Mouse (Mus musculus) large intestine, adult 2 months (tissue): Measurements from ENCODE around the gene Stmnd1. TPM values are rescaled to one million over a fixed set of nuclear protein-coding genes. Genes with fewer than 3 reads are reported as not detected.
A peak's percentile ranks its signal among the peaks of the same experiment; 100 is the strongest.
"Not testable (repeated sequence)": the region's sequence is repeated elsewhere in the genome, so short reads cannot be mapped to it uniquely, and the experiment has no call there.

ENCODE experiments used
- DNase-seq: peaks from one replicate; pipeline ENCODE4 v3.0.0-alpha.2; 2012; ENCODE audit warnings: low read depth, low spot score
- WGBS: fragments of 180-500 bp; shearing (Covaris S2); methylation state at CpG from one replicate; pipeline ENCODE4 v1.1.7; 2018; 5-methylcytosine and 5-hydroxymethylcytosine counted together
- polyA plus RNA-seq: library from polyadenylated mRNA; depleted of rRNA; stranded (reverse); fragments of >200 nt; gene quantifications from 2 replicates; pipeline ENCODE4 v1.2.3, GENCODE M21; 2012; rRNA removed

Gene Stmnd1
- 0.08 and 0.27 TPM in 2 replicates for polyA plus RNA-seq

DNA sequence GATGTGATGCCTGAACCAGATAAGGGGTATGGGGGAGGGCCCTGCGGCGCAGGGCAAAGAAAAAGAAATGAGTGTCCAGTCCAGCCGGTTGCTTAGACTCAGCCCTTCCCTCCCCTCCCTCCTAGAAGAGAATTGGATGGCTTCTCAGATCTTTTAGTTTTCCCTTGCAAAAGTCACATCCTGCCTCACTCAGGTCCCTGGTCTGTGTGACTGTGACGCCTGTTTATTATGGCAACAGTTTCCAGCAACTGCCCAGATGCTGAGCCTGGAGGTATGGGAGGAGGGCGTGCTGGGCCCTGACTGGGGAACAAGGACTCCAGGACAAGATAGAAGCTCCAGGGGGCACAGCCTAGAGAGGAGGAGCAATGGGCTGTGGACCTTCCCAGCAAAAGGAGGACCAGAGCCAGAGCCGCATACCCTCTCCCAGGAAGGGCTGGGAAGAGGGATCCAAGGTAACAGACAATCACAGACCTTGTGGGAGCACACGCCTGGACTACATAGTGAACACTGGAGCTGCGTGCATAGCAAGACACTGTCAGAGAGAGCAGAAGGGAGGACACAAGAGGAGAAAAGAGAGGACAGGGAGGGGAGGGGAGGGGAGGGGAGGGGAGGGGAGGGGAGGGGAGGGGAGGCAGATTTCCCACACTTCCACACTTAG, at the start of gene Stmnd1:
TSS of gene Stmnd1 (plus strand) at position 269 of the 658 bp plus-strand sequence.
- WGBS, result 42% methylated on average over 7 of the region's 8 CpGs
- DNase-seq, result no peak

DNA sequence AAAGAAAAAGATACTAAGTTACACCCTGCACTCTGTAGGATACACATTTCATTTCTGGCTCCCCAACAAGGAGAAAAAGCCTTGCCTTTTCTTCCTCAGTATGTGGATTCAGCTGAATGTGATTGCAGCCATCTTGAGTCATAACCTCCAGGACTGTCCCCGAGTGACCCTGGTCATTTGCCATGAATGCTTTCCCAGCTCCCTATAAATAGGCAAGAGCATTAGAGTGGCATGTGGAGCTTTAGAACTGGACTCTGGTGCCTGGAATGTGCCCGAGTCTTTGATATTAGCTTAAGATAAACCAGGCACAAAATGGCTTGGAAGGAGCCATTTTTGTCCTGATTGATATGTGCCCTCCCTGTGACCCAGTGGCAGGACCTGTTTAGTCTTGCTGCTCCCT, 46.6 kb upstream of the Stmnd1 start:
- no peak for DNase-seq
- 57% methylated on average over 2 of the region's 2 CpGs for WGBS

DNA sequence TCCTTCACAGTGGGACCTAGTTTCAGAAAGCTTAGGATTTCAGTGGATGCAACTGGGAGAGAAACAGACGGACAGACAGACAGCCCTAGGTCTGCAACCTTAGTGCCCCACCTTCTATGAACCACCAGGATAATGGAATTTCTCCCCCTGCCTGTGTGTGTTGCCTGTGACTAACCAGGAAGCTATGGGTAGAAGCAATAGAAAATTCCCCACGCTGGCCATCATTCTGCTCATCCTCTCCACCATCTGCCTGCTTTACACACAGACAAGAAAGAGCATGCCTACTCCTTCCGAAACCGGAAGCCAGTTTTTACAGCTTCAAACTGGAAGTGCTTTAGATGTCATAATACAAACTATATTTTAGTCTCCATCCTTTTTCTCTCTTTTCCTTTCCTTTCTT, 46.0 kb upstream of the Stmnd1 start:
- WGBS, result 78% methylated on average over 4 of the region's 4 CpGs
- DNase-seq, result no peak

DNA sequence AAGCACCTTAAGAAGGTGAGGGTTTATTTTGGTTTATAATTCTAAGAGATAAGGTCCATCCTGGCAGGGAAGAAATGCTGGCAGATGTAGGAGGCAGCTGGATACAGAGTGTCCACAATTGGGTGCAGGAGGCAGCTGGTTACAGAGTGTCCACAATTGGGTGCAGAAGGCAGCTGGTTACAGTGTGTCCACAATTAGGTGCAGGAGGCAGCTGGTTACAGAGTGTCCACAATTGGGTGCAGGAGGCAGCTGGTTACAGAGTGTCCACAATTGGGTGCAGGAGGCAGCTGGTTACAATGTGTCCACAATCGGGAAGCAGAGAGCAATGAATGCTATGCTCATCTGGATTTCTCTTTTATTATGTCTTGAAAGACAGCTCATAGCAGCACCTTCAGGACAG, 44.8 kb upstream of the Stmnd1 start:
- WGBS, result 81% methylated on average over 1 of the region's 1 CpGs
- DNase-seq, result not testable (repeated sequence)

DNA sequence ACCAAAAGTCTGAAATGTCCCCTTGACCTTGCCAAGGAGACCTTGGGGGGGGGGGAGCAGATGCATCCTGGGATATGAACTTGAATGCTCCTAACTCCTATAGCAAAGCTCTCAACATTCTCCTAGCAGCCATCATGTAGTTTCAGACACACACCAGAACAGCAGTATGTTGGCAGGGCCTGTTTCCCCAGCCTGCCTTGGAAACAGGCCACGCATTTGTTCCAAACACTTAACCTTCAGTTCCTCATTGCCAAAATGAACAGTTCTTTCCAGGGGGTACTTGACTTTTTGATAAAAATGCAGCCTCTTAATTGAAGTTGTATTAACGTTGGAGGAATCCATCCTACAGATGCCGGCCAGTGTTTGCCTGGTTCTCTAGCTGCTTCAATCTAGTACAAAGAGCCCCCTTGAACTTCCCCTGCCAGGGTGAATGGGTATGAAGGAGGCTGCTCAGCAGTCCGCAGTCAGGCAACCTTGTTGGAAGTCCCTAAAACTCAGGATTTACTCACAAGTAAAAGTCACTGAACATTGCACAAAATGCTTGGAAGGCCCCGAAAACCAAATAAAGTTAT, 41.9 kb upstream of the Stmnd1 start:
- WGBS, result 76% methylated on average over 5 of the region's 5 CpGs
- no peak for DNase-seq

DNA sequence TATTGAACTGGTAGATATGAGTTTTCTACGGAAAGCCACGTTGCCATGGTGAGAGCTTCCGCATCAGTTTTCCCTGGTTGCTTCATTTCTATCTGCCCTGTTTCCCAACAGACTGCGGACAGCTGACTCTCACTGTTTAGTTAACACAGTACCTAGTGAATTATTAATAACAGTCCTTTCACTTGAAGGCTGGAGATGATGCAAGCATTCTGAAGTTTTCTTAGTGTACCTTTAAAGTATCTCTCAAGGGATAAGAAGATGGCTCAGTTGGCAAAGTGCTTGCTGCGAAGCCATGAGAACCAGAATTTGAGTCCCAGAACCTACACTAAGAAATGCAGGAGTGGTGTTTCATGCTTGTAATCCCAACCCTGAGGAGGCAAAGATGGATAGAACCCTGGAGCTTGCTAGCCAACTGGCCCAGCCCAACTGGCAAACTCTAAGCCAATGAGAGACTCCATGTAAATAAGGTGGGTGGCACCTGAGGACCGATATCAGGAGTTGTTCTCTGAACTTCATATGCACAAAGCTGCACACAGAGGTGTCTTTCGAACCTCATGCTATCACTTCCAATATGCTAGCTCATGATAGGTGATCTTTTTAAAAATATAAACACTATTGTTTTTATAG, 35.7 kb upstream of the Stmnd1 start:
- DNase-seq, result no peak
- 54% methylated on average over 7 of the region's 7 CpGs for WGBS

DNA sequence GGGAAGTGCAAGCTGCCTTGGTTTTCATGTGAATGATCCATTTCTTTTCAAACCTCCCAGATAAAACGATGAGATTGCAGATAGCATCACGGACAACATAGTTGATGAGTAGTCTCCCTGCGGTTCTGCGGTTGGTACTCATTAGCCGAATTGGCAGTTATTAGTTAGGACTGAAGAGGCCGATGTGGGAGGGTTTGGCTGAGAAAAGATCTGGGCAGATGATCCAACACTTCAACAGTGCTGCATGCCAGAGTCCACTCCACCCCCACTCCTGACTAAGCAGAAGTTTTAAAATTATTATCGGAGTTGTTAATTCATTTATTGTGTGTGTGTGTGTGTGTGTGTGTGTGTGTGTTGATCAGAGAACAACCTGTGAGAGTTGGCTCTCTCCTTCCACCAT, 34.7 kb upstream of the Stmnd1 start:
- WGBS, result 79% methylated on average over 7 of the region's 7 CpGs
- no peak for DNase-seq

DNA sequence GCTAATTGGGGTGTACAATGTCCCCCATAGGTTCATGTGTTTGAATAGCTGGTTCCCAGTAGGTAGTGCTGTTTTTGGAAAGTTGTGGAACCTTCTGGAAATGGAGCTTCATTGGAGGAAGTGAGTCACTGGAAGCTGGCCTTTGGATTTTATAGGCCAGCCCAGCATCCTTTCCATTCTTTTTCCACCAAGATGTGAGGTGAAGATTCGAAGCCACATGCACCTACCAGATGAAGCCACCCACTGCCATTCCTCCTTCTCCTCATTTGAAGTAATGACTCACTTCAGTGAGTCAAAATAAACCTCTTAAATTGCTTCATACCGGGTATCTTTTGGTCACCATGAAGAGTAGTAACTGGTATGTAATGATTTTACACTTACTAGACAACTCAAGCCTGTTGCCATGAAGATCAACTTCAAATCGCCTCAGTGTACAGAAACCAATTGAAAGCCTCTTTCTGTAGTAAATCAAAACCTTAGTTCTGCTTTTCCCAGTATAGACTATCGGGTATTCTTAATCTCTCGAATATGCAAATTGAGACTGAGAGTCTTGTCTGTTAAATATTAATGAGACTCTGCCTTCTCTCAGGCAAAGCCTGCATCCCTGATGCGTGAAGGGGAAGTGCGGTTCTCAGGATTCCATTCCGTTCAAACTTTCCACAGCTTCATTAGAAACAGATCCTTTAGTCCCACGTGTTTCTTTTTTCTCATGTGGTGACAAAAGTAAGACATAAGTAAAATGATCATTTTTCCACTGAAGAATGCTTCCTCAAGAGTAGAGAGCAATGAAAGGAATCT, 31.9 kb upstream of the Stmnd1 start:
- 78% methylated on average over 9 of the region's 9 CpGs for WGBS

DNA sequence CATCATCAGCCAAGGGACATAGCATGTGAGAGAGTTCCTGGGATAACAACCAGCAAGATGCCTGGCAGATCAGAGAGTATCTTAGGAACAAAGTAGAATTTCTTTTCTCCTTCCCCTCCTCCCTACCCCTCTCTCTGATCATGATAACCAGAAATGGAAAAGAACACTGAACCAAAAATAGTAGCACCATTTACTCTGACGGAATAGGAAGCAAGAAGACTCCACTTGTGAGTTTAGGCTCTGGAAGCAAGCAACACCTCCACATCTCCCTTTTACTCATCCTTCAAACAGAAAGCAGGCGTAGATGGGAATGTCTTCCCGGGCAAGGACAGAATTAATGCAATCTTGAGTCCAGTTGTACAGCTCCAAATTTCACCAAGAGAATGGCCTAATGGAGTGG, 19.8 kb upstream of the Stmnd1 start:
- WGBS, result 90% methylated on average over 3 of the region's 3 CpGs
- no peak for DNase-seq

More for the DNA sequence above, 31.9 kb upstream of the Stmnd1 start:
- no peak for DNase-seq

DNA sequence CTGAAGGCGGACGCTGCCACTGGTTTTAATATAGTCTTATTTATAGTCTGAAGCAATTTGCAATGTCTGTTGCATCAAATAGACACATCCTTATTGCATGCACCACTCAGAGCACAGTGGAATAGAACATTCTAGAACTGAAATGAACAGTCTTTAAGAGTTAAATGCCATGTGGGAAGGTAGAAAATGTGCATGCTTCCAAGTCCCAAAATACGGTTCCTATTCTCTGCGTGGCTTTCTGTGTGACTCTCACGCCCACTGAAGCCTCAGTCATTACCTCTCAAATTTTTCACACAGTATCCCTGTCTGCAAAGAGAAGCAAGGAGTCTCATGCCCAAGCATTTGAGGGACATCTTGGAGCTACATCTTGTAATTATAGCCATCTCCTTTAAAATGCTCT, 19.4 kb upstream of the Stmnd1 start:
- no peak for DNase-seq
- 89% methylated on average over 5 of the region's 5 CpGs for WGBS

DNA sequence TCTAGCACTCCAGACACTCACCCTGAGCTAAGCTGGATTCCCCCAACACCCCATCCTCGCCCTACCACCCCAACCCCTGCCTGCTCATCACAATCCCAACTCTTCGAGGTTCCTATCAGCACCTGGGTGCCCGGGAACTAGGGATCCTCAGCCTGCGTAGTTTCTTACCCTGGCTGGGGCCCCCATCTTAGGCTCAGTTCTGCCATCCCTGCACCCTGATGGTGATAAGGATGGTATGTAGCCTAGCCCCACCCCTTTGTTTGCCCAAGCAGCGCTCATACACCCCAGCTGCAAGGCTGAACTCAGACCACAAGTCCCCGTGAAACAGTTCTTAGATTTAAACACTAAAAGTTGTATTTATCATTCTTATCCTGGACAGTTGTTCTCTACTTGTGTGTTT, 17.9 kb upstream of the Stmnd1 start:
- 44% methylated on average over 6 of the region's 6 CpGs for WGBS

DNA sequence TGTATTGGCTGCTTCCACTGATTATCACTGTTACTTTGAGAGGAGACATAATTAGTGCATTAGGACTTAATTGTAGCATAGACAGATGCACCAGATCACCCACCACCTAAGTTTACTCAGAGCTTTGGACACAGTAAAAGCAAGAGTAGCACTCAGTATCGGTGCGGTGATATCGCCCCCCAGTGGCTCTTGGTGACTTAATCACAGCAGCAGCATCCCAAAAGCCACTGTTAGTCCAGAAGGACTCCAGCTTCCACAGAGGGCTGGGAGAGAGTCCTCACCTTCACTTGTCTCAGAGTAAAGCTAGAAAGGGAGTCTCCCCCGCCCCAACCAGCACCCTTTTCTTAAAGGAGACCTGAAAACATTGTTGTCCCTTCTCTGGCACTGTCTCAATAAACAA, 15.7 kb upstream of the Stmnd1 start:
- DNase-seq, result no peak
- 8% methylated on average over 4 of the region's 4 CpGs for WGBS

More for the DNA sequence above, 17.9 kb upstream of the Stmnd1 start:
- no peak for DNase-seq

DNA sequence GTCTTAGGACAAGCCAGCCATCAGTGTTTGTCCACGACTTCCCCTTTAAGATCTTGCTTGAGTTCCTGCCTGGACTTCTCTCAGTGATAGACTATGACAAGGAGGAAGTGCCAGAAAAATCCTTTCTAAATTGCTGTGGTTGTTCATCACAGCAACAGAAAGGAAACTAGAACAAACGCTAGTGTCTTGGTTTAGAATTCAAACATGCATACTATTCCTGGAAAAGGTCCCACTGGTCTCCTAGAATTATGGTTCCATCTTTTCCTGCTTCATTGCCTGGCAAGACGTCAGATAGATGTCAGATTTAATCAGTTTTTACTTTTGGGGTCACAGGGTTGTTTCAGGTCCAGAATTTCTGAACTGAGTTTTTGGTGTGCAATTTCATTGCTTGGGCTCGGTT, 14.0 kb upstream of the Stmnd1 start:
- 47% methylated on average over 4 of the region's 4 CpGs for WGBS
- DNase-seq, result no peak

DNA sequence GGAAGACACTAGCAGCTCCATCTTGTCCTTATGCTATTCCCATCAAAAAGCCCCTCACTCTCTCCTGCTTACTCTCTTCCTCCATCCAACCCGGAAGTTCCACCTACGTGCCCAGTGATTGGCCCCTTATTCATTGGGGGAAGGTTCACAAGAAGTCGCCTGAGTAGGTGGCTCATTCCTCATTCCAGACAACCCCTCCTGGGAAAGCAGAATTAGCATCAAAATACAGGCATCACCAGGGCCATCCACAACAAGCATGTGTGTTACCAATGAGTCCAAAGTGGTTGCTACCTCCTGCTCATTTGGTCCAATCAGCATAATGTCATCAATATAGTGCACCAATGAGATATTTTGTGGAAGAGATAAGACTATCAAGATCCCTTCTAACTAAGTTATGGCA, 12.3 kb upstream of the Stmnd1 start:
- DNase-seq, result no peak
- WGBS, result 87% methylated on average over 3 of the region's 3 CpGs

DNA sequence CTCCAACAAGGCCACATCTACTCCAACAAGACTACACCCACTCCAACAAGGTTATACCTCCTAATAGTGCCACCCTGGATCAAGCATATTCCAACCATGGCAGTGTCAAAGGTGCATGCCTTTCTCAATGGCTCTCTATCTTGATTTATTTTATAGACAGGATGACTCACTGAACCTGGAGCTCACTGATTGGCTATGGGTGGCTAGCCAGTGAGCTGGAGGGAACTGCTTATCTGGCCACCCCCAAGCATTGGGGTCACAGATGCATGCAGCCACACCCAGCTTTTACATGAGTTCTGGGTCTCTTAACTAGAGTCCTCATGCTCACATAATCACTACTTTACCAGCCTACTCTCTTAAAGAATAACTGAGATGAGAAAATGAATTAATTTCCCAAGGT, 5.7 kb upstream of the Stmnd1 start:
- peak; percentile 70 for DNase-seq

DNA sequence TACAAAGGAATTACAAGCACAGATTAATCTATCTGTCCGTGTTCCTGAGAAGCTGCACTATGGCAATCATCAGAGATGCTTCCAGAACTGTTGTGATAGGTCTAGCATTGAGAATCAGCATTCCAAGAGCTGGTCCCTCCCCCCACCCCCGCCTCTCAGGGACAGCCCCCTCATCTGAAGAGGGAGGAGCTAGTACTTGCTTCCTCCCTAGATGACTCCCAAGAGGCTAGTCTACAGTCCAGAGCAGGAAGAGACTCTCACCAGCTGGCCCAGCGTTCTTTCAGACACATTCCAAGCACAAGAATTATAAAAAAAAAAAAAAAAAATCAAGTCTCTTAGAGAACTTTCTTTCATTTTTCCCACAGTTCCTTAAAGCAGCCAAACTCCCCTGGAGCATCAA, 5.2 kb upstream of the Stmnd1 start:
- no peak for DNase-seq
- 19% methylated on average over 3 of the region's 3 CpGs for WGBS

DNA sequence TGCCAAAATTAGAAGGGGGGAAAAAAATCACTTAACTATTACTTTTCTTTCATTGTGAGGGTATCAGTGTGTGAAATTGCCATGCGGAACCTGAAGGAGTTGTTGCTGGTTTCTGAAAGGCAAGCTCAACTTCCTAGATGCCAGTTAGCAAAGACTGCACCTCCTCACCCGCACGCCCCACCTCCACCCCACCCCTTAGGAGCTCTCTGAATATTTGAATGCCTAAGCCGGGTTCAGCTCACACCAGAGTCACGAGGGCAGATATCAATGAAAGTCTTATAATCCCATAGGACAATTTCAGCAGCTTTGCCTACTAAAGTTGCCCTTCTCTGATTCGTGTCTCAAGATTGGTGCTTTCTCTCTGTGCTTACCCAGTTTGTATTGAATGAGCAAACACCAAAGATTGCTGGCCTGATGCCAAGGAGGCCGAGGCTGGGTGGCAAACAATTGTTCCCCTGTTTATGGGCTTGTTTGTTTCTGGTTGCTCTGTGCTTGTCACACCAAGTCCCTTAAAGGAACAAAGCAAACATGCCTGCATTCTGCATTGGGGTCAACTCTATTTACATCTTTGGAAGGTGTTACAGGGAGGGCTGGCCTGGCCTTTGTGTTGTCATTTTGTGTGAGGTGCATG, 4.6 kb upstream of the Stmnd1 start:
- DNase-seq, result peak; percentile 90
- WGBS, result 17% methylated on average over 7 of the region's 7 CpGs

DNA sequence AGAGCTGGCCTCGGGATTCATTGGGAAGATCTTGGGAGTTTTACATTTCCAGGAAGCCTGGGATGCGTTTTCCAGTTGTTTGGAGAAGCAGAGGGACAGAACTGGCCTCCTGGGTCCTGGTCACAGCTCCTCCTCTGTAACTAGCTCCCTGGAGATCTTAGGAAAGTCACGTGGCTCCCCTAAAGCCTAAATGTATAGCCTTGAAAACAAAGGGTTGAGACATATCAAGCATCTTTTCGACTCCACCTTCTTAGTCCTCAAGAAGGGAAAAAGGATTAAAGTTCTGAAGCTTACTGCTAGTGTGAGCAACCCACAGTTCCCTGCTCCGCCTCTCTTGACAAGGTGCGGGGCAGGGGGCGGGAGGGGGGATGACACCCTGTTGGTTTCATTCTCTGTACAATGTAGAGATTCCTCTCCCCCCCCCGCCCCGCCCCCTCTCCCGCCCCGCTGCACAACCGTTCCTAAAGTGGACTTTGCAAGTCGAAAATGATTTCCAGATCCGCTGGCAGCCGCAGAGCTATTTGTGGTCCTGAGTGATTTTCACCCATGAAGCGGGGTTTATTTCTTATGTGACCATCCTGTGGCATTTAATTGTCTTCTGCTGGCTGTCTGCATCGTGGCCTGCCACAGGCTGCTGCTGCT, 589 bp upstream of the Stmnd1 start:
- no peak for DNase-seq
- 18% methylated on average over 17 of the region's 17 CpGs for WGBS

DNA sequence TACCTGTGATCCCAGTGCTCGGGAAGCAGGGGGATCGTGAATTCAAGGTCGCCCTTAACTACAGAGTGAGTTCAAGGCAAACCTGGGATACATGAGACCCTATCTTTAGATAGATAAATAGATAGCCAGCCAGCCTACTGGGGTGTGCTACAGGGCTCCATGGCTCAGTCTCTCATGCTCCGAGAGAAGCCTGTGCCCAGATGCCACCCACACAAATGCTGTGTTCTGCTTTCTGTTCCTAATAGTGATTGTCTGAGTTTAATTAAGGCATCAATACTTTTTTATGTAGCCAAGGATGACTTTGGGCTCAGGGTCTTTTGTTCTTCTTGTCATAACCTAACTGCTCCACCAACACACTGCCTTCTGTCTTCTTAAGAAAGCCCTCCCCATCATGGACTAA, 2.2 kb downstream of the Stmnd1 start:
- DNase-seq, result no peak
- WGBS, result 95% methylated on average over 4 of the region's 4 CpGs

DNA sequence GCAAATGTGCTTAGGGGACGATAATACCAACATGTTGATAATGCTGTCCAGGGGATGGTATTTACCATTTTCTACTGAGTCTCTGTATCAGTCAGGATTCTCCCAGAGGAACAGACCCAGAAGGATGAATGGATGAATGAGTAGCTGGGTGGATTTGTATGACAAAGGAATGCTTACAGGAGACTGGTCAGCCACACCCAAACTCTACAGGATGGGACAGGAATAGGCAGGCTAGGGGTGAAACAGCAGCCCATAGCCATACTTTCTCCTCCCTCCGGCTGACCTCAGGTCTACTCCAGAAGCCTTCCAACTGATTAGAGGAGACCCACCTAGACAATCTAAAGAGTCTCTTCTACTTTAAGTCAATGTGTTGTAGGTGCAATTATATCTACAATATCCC, 9.0 kb downstream of the Stmnd1 start:
- WGBS, result 90% methylated on average over 2 of the region's 2 CpGs
- DNase-seq, result no peak
